Mouse (Mus musculus) embryonic fibroblast, embryonic 13.5 days (primary cell): ENCODE data around the gene Slc26a10.

Experiments
- CTCF ChIP-seq: IDR thresholded peaks from 2 replicates; pipeline ENCODE4 v1.5.1; 2011; ENCODE audit warnings: mild to moderate bottlenecking, control low read depth, low read length, moderate library complexity, borderline replicate concordance; ENCODE audit not compliant: insufficient read depth
- POLR2A ChIP-seq: IDR thresholded peaks from 2 replicates; pipeline ENCODE4 v1.6.1; 2011; ENCODE audit warnings: low read depth, mild to moderate bottlenecking, control low read depth, low read length, moderate library complexity

- TF ChIP-seq POLR2A (no peak), CTCF (no peak)
These were observed 8.7 kb downstream of the Slc26a10 start for GRCm38 (mm10) chr10:127171631-127172200.
